Mouse (Mus musculus) heart, embryonic 13.5 days (tissue): ENCODE results near the gene Slc25a39. TPM values are rescaled to one million over a fixed set of nuclear protein-coding genes. Genes with fewer than 3 reads are reported as not detected.

Experiments
- microRNA-seq: library from miRNA; unstranded; fragments of <30 nt; microRNA quantifications from one replicate; pipeline ENCODE4, GENCODE M21; 2016
- polyA plus RNA-seq: library from polyadenylated mRNA; unstranded; fragments of >200 nt; fragmentation: Nextera tagmentation; extraction: Ambion mirVana; gene quantifications from 2 replicates; pipeline ENCODE4 v1.2.1, GENCODE M21; 2015

Slc25a39 gene
- polyA plus RNA-seq, 1 experiment from 2014 or later = 294 TPM

Small RNAs within 50 kb of the gene (microRNA-seq; reads per million reads assigned to microRNA genes)
- gene Mir6930 = not detected

Other genes starting within 250 kb of the Slc25a39 start
- 80.7 and 97.0 TPM in 2 replicates for gene Lsm12, start 222.7 kb downstream of the Slc25a39 start, polyA plus RNA-seq
- gene G6pc3, start 218.3 kb downstream of the Slc25a39 start, polyA plus RNA-seq = 25.6 and 29.3 TPM in 2 replicates
- 82.9 and 89.4 TPM in 2 replicates for gene Hdac5, start 177.8 kb downstream of the Slc25a39 start, polyA plus RNA-seq
- 12.3 and 13.5 TPM in 2 replicates for gene BC030867, start 159.1 kb downstream of the Slc25a39 start, polyA plus RNA-seq
- 0.09 TPM in 1 of 2 replicates, not detected in the other for gene Asb16, start 139.2 kb downstream of the Slc25a39 start, polyA plus RNA-seq
- 36.8 and 41.2 TPM in 2 replicates for gene Tmub2, start 123.0 kb downstream of the Slc25a39 start, polyA plus RNA-seq
- gene Atxn7l3, start 111.3 kb downstream of the Slc25a39 start, polyA plus RNA-seq = 8.5 and 9.2 TPM in 2 replicates
- gene Ubtf, start 88.2 kb downstream of the Slc25a39 start, polyA plus RNA-seq = 51.1 and 53.1 TPM in 2 replicates
- 47.2 and 59.5 TPM in 2 replicates for gene Slc4a1, start 41.7 kb downstream of the Slc25a39 start, polyA plus RNA-seq
- 1.1 and 1.7 TPM in 2 replicates for gene Rundc3a, start 14.5 kb downstream of the Slc25a39 start, polyA plus RNA-seq
- gene Grn, start 22.4 kb upstream of the Slc25a39 start, polyA plus RNA-seq = 220 and 224 TPM in 2 replicates
- gene Fam171a2, start 39.7 kb upstream of the Slc25a39 start, polyA plus RNA-seq = 2.8 and 2.9 TPM in 2 replicates
- 10.5 and 11.3 TPM in 2 replicates for gene Itga2b, start 62.2 kb upstream of the Slc25a39 start, polyA plus RNA-seq
- 36.1 and 39.0 TPM in 2 replicates for gene Gpatch8, start 148.4 kb upstream of the Slc25a39 start, polyA plus RNA-seq
- gene Gm11627, start 171.5 kb upstream of the Slc25a39 start, polyA plus RNA-seq = 10.5 and 13.8 TPM in 2 replicates
- 19.1 and 22.0 TPM in 2 replicates for gene Fzd2, start 196.4 kb upstream of the Slc25a39 start, polyA plus RNA-seq